Mouse (Mus musculus): Measurements from ENCODE around the gene Bmper.

DNA sequence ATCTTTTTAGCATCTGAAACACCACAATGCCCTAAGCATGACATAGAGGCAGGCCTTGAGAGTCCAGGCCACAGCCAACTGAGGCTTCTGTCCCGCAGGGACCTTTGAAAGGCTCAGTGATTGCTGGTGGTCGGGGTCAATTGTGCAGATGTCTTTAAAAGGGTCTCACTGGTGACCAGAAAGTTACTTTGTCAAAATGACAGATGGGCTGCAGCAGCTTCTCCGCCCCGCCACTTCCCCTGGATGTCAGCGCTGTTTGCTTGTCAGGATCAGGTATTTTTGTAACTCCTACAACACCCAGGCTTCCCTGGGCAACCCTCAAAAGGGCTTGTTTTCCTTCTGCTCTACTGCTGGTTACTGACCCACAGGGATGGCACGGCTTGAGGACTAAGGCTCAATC, 21.0 kb downstream of the Bmper start:
- TF ChIP-seq CTCF (IDR thresholded peaks at IDR 0.05; ENCODE audit: low read depth), result no peak
- no peak for TF ChIP-seq EP300 (optimal IDR thresholded peaks at IDR 0.05)

All from stomach, postnatal 0 days (tissue).